Mouse (Mus musculus) common myeloid progenitor, adult 5-6 weeks (primary cell): Measurements from ENCODE around the gene Sap25. TPM values are rescaled to one million over a fixed set of nuclear protein-coding genes. Genes with fewer than 3 reads are reported as not detected.

Source experiments
- ATAC-seq: replicated peaks from 2 replicates; pipeline ENCODE4 v1.8.0; 2016; ENCODE audit warnings: low read depth, mild to moderate bottlenecking, moderate TSS enrichment, inconsistent platforms; ENCODE audit not compliant: poor library complexity, severe bottlenecking
- total RNA-seq: library from RNA; stranded (forward); fragments of 200-1000, 187-1606 nt; gene quantifications from 2 replicates; pipeline ENCODE4 v1.2.3, GENCODE M21; 2017

Sap25 gene
- total RNA-seq, 1 experiment from 2014 or later: 9.3 TPM

DNA sequence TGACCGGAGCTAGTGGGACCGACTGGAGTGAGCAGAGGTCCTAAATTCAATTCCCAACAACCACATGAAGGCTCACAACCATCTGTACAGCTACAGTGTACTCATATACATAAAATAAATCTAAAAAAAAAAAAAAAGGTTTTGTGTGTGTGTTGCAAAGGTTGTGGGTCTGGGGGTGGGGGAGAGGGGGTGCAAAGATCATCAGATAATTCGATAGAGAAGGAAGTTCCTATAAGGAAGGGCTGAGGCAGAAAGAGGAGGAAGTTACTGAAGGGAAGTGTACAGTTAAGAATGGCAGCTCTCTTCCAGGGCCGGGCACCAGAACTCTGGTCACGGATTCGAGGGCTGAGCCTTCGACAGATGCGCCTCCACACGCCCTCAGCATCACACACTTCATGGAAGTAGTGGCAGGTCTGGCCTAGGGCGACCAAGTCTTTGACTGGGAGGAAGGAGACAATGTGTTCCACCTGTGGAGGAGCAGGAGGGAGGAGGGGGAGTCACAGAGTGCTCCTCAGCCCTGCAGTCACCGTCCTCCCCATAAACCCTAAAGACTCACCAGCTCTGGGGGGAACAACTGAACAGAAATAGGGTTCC lies 17.1 kb upstream of the Sap25 start:
- ATAC-seq: no peak

DNA sequence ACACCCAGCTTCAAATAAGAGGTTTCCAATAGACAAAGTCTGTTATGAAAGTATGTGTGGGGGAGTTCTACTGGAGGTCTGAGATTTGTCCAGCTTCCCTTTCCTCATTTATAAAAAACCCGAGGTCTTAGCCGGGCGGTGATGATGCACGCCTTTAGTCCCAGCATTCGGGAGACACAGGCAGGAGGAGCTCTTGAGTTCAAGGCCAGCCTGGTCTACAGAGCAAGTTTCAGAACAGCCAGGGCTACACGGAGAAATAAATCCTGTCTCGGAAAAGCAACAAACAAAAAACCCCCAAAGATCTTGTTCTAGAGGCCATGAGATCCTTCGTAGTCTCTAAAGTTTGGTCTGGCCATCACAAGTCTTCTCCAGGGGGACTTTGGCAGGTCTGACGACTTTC lies 13.1 kb upstream of the Sap25 start:
- ATAC-seq: no peak

DNA sequence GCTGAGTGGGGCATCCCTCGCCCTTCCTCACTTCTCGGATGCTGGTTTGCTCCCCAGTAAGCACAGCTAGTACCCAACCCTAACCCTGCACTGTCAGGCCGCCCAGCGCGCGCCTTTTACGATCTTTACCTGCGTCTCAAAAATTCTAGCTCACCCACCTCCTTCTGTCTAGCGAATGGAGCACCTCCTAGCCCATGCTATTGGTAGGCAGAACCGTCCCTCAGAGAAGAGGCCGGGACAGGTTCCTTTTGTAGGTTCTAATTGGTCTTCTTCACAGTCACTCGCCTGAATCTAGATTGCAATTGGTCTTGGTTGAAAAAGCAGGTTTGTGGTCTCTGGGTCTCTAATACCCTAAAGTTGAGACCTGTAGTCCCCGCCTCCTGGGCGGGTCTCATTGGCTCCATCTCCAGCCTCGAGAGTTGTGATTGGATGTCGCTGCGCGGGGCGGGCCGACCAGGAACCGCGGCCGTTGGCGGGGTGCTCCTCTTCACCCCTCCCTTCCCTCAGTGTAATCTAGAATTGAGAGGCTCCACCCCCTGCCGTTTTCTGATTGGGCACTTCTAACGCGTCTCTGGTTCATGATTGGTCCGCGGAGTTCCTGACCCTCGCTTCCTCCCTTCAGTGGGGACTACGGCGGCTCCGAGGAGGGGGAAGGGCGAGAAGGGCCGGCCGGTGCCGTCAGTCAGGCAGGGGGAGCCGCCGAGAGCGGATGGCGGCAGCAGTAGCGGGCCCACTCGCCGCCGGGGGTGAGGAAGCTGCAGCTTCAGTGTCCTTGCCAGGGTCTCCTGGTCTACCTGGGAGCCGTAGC lies 12.4 kb upstream of the Sap25 start, which contains the start of the genes Fbxo24, Lrch4 and Gm20605:
Gene Fbxo24 (minus strand): TSS at position 505 of the 808 bp plus-strand sequence.
Gene Lrch4 (plus strand): TSS at position 624 of the 808 bp plus-strand sequence.
Gene Gm20605 (plus strand): TSS at position 678 of the 808 bp plus-strand sequence.
- ATAC-seq: peak; percentile 78

DNA sequence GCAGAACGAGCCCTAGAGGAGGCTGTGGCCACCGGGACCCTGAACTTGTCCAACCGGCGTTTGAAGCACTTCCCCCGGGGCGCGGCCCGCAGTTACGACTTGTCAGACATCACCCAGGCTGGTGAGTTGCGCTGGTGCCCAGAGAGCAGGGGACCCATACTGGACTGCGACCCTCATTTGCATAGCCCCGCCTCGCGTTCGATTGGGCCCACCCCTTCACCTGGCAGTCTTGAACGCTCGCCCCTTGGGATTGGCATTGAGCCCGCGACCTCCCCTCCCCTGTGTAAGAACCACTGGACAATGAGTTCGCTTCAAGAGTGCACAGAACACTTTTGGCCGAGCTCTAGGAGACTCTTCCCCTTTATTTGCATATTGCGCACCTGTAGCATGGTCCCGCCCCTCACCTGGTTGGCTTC lies 11.8 kb upstream of the Sap25 start:
- no peak for ATAC-seq

DNA sequence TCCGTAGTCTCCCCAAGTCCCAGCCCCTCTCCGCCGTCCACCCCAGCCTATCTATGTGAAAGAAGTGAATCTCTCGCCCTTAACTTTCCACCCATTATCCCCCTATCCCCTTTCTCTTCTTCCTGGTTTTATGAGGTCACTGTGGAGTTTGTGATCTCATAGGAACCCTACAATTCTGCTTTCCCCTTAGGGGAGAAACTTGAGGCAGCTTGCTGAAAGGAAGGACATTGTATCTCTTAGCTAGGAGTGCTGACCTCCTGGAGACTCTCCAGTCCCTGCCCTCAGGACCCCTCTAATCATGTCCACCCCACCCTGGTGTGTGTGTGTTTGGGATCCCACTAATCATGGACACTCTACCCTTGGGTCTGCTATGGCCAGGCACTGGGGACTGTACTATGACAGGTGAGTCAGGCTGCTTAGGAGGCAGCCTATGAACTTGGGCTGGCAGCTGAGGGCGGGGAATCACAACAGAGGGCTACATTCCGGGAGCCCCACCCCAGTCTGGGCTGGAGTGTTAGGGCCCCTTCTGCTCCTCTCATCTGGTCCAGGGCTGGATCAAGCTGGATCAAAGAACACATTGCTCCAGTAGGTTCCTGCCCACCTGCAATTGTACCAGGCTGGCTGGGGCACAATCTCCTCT lies 11.1 kb upstream of the Sap25 start:
- no peak for ATAC-seq

DNA sequence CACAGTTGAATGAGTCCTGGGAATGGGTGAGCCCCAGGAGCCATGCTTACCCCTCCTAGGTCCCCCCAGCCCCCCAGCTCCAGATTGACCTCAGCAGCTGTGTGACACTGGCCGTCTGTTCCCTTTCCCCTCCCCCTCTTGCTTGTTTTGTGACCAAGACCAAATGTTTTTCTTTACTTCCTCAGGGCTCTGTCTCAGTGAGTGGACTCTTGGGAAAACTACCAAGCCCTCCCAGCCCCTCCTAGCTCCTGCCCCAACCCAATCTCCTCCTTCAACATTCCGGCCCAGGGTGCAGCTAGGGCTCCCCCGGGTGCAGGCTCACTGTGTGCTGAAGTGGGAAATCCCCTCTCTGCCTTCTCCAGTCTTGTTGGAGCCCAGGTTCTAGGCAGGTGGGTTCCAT lies 10.5 kb upstream of the Sap25 start:
- ATAC-seq: no peak

DNA sequence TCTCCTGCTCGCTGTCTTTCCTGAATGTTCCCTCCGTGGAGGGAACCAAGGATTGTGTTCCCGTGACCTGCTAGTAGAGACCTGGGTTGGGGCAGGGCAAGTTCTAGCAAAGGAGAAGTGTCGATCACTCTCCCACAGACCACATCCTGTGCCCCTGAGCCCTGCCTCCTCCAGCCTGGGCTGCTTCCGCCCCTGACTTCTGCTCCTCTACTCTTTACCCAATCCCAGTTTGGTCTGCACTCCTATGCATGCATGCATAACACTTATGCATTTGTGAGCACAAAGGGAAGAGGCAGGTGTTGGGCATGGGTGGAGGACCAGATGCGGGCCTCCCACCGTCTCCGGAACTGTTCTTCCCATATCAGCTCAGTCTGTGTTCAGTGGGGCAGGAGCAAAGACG lies 10.0 kb upstream of the Sap25 start:
- peak; percentile 61 for ATAC-seq

DNA sequence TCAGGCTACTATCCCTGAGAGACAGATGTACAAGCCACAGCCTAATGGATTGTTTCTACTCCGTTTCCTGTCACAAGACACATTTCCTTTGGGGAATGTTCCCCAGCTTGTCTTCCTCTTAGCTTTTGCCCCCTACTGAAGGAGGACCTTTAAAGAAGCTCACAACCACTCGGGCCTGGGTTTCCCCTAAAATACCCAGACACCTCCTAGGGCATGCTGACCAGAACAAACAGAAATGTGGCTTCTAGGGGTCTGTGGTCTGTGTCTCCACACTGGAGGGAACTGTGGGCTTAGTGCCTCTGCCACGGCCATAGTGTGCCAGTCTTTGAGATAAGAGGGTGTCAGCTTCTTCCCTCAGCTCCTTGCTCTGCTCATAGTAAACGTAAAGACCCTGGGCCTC lies 9.5 kb upstream of the Sap25 start:
- no peak for ATAC-seq

DNA sequence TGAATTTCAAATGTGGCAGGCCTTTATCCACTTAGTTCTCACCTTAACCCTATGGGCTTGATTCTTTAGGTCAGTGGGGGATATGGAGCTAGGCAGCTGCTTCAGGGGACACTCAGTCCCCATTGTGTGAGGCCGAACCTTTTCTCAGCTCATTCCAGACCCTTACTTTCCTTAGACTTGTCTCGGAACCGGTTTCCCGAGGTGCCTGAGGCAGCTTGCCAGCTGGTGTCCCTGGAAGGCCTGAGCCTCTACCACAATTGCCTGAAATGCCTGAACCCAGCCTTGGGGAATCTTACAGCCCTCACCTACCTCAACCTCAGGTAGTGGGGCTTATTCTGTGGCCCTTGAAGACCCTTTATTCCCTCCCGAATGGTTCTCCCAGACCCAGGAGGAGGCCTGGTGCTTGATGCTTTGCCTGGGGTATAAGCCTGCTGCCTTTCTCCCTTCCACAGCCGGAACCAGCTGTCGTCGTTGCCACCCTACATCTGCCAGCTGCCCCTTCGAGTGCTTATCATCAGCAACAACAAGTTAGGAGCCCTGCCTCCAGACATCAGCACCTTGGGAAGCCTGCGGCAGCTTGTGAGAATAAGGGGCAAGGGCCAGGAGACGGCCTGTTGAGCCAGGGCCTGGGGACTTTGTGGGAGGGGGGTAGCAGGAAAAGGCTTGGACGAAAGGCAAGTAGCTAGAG lies 7.6 kb upstream of the Sap25 start:
- no peak for ATAC-seq

DNA sequence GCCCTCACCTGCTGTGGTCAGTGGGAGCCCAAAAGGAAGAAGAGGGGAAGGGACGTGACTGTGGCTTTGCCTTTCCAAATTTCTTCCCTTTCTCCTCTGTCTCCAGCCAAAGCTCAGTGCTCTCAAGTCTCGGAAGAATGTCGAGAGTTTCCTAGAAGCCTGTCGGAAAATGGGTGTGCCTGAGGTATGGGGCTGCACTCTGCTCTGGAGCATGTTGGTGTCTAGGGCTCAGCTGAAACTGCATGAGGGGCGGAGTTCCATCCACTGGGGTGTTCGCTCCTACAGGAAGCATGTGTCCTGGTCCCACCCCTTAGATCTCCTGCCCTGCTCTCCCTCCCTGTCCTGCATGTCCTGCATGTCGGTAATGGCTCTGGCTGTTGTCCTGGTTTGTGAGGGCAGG lies 1.7 kb upstream of the Sap25 start:
- ATAC-seq: no peak

DNA sequence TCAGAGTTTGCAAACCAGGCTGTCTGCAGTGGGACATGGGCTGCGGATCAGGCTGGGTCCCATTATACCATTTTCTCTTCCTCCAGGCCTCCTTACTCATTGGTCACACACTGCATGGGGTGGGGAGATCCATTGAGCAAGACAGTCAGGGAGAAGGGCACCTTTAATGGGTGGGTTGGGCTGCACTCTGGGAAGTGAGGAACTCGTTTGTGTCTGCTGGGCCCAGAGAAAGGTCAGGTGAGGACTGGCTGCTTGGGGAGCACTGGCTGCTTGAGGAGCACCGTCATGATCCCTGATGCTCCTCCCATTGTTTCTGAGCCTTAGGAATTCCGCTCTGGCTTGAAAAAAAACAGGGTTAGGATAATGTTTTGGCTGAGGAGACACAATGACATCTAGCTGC lies 1.8 kb downstream of the Sap25 start:
- ATAC-seq: no peak

DNA sequence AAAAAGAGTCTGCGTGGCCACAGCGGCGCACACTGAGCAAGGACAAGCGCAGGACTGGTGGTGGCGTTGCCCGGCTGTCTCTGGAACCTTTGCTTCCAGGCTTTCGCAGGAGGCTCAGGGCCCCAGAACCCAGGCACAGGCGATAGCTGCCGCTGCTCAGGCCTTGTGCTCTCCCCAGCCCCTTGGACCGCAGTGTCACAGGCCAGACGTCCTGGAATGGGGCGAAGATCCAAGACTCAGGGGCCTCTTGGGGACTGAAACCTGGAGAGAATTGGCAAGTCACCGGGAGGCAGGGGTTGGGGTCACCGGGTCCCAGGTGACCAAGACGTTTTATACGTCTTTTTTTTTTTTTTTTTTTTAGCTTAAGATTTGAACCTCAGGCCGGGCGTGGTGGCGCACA lies 3.4 kb downstream of the Sap25 start:
- ATAC-seq: no peak

DNA sequence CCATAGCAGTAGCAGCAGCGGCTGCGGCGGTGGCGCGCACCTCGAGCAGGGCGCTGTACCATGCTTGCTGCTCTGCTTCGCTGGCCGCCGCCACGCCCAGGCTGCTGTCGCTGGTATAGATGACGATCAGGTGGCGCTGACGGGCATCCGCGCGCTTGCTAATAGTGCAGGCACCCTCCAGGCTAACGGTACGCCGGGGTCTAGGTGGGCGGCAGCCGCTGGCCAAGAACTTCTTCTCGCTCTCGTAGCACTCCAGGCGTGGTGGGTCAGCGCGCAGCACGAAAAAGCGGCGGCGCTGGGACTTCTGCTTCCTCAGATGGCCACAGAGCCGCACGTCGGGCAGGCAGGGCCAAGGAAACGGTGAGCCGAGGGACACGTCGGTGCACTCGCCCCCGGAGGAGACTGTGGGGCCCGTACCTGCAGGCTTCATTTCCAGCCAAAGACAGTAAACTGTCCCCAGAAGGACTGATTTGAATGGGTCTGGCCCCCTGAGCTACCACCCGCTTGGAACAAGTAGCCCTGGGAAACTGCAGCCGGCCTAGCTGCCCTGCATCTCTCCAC lies 4.0 kb downstream of the Sap25 start:
- ATAC-seq: peak; percentile 61

DNA sequence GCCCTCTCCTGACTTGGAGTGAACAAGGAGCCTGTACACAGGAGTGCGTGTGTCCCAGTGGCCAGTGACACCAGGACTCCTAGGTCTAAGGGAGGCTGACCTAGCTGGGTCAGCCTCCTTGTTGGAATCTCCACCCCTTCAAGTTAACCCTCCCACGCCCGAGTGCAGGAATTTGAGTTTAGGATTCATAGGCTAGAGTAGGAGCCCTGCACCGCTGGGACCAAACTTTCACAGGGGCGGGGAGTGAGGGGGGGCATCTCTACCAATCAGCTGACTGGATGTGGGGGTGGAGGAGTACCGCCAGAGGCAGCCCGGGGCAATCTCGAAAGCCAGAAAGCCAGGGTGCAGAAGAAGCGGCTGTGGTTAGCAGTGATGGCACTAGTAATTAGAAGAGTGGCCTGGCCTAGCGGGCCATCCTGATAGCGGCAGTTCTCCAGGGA lies 4.5 kb downstream of the Sap25 start, which contains the start of gene Irs3:
Gene Irs3 (minus strand): TSS at position 63 of the 440 bp plus-strand sequence.
- peak; percentile 54 for ATAC-seq

DNA sequence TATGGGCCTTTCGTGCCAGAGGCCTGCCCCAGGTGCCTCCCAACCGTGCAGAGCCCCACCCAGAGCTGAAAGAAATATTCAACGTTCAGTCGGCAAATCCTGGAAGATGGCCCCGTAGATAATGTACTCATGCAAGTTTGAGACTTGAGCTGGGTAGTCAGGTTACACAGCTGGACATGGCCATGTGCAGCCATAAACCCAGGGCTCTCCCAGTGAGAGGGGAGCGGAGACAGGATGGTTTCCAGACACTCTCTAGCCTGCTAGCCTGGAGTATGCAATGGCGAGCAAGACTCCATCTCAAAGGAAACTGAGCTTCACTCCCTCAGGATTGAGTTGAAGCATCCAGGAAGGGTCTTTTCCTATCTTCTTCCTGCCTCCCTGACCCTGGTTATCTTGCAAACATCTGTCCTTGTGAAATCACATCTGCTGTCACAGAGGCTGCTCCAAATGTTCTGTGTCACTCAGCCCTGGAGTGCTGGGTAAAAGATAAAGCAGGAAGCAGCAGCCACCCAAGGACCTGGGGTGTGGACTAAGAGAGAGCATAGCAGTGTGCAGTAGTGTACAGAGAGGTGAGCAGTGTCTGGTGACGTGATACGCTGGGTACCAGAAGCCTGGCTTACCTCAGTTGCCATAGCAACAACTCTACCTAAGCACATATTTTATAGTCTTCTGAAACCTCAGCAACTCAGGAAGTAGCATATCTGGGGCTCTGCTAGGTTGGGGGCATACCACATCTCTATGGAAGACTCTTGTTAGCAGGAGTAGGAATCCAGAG lies 6.9 kb downstream of the Sap25 start:
- ATAC-seq: no peak

DNA sequence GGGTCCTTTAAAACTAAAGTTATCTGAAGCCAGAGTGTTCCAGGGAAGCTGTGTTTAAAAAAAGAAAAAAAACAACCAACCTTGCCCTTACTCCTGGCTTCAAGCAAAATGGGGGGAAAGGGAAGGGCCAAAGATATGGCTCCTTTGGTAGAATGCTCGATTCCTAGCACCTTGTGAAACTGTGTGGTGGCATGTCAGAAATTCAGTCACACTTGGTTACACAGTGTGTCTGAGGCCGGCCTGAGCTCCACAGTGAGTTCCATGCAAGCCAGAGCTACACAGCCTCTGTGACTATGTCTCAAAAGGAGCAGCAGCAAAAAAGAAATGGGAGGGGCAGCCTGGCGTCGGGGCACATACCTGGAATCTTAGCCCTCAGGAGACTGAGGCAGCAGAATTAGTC lies 8.1 kb downstream of the Sap25 start:
- no peak for ATAC-seq

DNA sequence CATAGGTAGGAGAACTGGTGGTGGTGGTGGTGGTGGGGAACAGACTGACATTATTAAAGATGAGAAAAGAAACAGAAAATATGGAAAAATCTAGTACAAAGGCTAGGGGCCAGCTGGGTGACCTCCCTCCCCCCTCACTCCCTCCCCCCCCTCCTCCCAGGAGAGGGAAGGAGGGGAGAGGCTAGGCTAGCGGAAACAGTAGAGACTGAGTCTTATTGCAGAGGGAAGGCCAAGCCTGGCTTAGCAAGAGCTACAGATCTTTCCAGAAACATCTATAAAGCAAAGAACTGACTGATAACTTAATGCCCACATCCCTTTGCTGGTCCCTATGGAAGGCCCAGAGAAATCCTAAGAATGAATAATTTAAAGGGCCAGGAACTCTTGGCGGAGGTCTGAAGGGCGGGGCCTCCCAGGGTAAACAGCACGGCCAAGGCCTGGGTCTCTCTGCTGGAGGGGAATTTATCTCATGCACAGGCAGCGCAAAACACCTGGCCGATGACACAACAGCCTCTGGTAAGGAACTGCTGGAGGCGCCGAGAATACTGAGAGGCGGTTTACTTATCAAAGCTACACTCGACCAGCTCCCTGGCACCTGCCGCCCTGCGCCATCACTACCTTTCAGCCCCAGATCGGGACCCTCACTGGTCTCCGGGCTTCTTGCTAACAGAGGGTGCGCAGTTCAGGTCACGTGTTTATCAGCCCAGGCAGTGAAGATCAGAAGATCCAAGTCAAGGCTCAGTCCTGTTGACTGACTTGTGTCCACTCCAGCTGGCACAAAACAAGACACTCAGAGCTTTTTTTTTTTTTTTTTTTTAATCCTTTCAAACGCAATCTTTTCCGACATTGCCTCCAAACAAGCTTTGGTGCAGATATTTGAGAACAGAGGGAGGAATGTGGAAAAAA lies 8.8 kb downstream of the Sap25 start:
- ATAC-seq: no peak

DNA sequence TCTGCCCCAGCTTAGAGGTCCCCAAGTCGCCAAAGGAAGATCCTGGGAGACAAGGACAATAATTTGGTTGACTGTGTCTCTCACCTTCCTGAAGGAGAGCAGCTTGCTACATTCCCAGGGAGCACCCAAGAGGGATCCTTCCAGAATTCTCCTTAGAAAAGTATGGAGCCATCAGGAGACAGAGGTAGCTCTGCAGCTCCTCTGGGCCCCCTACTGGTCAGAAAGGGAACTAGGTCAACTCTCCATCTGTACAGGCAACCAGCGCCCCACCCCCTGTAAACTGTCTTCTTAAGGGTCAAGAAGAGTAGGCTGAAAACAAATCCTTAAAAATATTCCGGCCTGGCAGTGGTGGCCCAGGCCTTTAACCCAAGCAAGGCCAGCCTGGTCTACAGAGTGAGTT lies 11.3 kb downstream of the Sap25 start:
- peak; percentile 57 for ATAC-seq
